Mouse (Mus musculus): ENCODE results near the gene Tlcd1.

DNA sequence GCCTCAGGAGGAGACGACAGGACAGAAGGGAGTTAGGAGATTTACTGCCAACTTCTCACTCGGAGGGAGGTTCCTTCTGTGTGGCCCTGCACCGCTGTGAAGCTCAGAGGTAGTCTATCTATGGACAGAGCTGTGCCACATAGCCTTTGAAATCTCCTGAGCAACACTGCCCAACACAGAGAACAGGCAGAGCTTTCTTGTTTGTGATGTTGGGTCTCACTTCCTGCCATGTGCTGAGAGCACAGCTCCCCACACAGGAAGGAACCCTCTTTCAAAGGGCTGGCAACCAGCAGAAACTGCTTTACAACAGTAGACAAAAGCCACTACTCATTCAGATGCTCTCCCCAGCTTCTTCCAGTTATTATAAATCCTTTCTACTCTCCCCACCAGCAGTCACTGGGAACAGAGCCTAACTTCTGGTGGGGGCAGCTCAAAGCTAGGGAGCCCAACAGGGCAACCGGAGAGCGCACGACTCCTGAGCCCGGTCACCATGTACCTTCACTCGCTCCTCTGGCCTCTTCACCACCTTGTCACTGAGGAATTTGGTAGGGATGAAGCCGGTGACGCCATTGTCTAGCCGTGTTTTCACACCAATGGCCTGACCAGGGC, 39.3 kb downstream of the Tlcd1 start:
- TF ChIP-seq ZC3H11A (IDR thresholded peaks at IDR 0.05; ENCODE audit: borderline replicate concordance, low read depth, low read length), result no peak
- TF ChIP-seq HCFC1 (IDR thresholded peaks at IDR 0.05; ENCODE audit: borderline replicate concordance, insufficient read depth, low read length), result no peak

All from ES-E14 (cell line).